Mouse (Mus musculus) T-cell, adult 2 months (primary cell): ENCODE data around the gene Josd2.

Experiments
- DNase-seq: peaks from one replicate; pipeline ENCODE4 v3.0.0; 2022; ENCODE audit warnings: low spot score

The Josd2 gene

DNA sequence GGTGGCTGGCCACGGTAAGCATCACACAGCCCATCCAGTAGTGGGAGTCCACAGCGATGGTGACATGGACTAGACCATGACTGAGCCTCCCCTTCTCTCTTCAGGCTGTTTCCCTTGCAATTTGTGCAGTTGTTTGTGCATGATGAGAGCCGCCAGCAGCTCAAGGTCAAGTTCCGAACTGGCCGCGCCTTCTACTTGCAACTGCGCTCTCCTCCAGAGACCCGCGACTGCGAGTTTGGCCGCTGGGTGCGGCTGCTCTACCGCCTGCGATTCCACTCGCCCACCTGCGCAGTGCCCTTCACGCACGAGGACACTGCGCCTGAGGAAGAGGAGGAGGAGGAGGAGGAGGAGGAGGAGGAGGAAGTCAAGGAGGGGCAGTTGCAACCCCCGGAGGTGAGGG lies 32.3 kb downstream of the Josd2 start:
- no peak for DNase-seq

DNA sequence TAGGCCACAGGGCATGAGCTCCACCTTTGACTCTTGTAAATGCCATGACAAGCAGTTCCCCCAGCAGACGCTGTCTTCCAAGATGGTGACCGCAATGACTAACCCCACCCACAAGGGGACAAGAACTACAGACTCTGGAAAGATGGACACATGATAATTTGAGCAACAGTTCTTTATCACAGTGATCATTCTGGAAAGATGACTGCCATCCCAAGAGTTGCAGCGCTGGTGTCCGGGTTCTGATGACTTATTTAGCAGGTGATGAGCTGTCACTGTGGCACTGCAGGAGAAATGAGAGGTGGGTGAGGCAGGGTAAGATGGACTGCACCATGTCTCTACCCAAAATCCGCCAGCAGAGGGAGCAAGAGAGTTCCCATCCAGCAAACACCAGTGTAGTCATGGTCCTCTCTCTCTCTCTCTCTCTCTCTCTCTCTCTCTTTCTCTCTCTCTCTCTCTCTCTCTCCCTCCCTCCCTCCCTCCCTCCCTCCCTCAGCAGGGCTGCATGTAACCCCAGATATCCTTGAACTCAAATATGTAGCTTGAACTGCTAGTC lies 33.9 kb downstream of the Josd2 start:
- DNase-seq = peak; percentile 71

DNA sequence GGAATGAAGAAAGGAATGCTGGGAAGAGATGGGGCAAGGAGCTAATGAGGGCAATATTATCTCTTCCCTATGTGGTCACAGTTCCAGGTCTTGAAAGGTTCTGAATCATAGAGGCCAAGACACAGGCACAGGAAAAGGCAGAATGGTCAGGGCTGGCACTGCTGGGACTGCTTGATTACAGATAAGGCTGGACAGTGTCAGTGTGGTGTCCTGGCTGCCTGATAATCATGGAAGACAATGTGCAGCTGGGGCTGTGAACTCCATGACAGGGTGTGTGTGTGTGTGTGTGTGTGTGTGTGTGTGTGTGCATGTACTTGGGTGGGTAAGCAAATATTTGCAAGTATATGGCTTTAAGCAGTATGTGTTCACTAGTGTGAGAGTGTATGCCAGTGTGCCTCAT lies 39.7 kb downstream of the Josd2 start:
- no peak for DNase-seq

DNA sequence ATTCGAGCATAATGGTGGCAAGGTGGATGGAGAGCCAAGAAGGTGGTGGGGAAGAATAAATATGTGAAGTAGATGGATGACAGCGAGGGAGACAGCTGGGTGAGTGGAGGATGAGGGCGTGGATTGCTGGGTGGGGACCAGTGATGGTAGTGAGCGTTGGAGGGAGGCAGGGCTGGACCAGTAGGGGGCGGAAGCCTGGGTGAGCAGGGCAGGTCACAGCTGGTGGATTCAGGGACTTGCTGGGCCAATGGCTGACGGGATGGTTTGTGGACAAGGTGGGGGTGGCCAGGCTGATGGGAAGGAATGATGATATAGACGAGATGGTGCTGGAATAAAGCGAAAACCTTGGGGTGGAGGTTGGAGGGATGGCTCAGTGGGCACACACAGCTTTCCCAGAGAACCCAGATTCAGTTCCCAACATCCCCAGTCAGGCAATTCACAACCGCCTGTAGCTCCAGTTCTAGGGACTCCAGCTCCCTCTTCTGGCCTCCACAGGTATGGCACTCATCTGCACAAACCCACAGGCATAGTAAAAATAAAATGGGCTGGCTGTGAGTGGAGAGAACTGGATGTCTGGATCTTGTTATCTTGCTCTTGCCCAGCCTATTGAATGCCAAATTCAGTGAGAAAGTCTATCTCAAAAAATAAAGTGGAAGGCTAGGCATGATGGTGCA lies 51.6 kb downstream of the Josd2 start:
- no peak for DNase-seq

DNA sequence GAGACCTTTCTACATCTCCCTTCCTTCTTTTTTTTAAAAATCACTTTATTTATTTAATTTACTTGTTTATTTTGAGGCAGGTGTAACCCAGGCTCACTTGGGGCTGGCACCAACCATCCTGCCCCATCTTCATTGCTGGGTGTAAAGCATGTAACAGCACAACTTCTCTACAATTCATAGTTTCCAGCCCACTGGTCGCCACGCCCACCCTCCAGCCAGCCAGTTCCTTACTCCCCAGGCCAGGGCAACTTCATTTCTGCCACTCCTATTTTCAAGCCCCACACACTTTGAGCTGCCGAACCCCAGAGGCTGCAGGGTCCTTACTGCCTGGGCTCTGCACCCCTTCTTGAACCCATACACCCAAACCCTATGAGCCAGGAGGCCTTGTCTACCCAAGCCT lies 53.2 kb downstream of the Josd2 start:
- no peak for DNase-seq
